Mouse (Mus musculus): Measurements from ENCODE around the gene Yme1l1. TPM values are rescaled to one million over a fixed set of nuclear protein-coding genes. Genes with fewer than 3 reads are reported as not detected.

The Yme1l1 gene
- polyA plus RNA-seq, 1 experiment = 0.35 TPM

- H3K27me3 ChIP-seq (ENCODE audit: control insufficient read depth) = no peaks in the 10 kb centered on the region
- H3K4me3 ChIP-seq (replicated peaks) = no peak overlapping the region
- H3K36me3 ChIP-seq (ENCODE audit: control insufficient read depth) = no peaks in the 10 kb centered on the region
- H3K9me3 ChIP-seq (ENCODE audit: control insufficient read depth, low read length) = no peaks in the 10 kb centered on the region
- TF ChIP-seq TAL1 (IDR thresholded peaks at IDR 0.05; ENCODE audit: low read length) (no peak), GATA1 (IDR thresholded peaks at IDR 0.05; ENCODE audit: low read length) (no peak)
- no peaks in the 10 kb centered on the region for H3K4me1 ChIP-seq (ENCODE audit: control insufficient read depth)
Measured at GRCm38 (mm10) chr2:23213661-23214060, 57.5 kb downstream of the Yme1l1 start.

GRCm38 (mm10) chr2:23225199-23225598 lies 69.0 kb downstream of the Yme1l1 start:
- H3K27me3 ChIP-seq (ENCODE audit: control insufficient read depth) = no peaks in the 10 kb centered on the region
- H3K4me3 ChIP-seq (replicated peaks) = no peak overlapping the region
- TF ChIP-seq TAL1 (IDR thresholded peaks at IDR 0.05; ENCODE audit: low read length) = no peak
- TF ChIP-seq GATA1 (IDR thresholded peaks at IDR 0.05; ENCODE audit: low read length) = no peak
- no peaks in the 10 kb centered on the region for H3K4me1 ChIP-seq (ENCODE audit: control insufficient read depth)
- H3K36me3 ChIP-seq (ENCODE audit: control insufficient read depth) = no peaks in the 10 kb centered on the region
- H3K9me3 ChIP-seq (ENCODE audit: control insufficient read depth, low read length) = no peaks in the 10 kb centered on the region

- Histone ChIP-seq H3K4me3 (replicated peaks) (no peak overlapping the region), H3K9me3 (ENCODE audit: control insufficient read depth, low read length) (no peaks in the 10 kb centered on the region), H3K36me3 (ENCODE audit: control insufficient read depth) (no peaks in the 10 kb centered on the region), H3K4me1 (ENCODE audit: control insufficient read depth) (no peaks in the 10 kb centered on the region), H3K27me3 (ENCODE audit: control insufficient read depth) (peaks cover 17% of the 10 kb centered on the region)
- TF ChIP-seq TAL1 (IDR thresholded peaks at IDR 0.05; ENCODE audit: low read length) (no peak), GATA1 (IDR thresholded peaks at IDR 0.05; ENCODE audit: low read length) (no peak)
Measured at GRCm38 (mm10) chr2:23228463-23228862, 72.3 kb downstream of the Yme1l1 start.

GRCm38 (mm10) chr2:23234065-23234773 lies 78.0 kb downstream of the Yme1l1 start:
- no peaks in the 10 kb centered on the region for H3K36me3 ChIP-seq (ENCODE audit: control insufficient read depth)
- TF ChIP-seq TAL1 (IDR thresholded peaks at IDR 0.05; ENCODE audit: low read length) (no peak), GATA1 (IDR thresholded peaks at IDR 0.05; ENCODE audit: low read length) (no peak)
- H3K9me3 ChIP-seq (ENCODE audit: control insufficient read depth, low read length) = no peaks in the 10 kb centered on the region
- peaks cover 47% of the 10 kb centered on the region for H3K27me3 ChIP-seq (ENCODE audit: control insufficient read depth)
- H3K4me3 ChIP-seq (replicated peaks) = no peak overlapping the region
- H3K4me1 ChIP-seq (ENCODE audit: control insufficient read depth) = no peaks in the 10 kb centered on the region

Other genes with a start within 250 kb of the Yme1l1 start
- gene Abi1, start 116.1 kb upstream of the Yme1l1 start, polyA plus RNA-seq (2012) = 2.4 and 2.7 TPM in 2 replicates
- 0.71 and 0.76 TPM in 2 replicates for gene Acbd5, start 88.2 kb upstream of the Yme1l1 start, polyA plus RNA-seq (2012)
- gene Mastl, start 345 bp upstream of the Yme1l1 start, polyA plus RNA-seq (2012) = 0.13 and 0.34 TPM in 2 replicates
- gene 4931423N10Rik, start 51.1 kb downstream of the Yme1l1 start, polyA plus RNA-seq (2012) = not detected in 2 replicates
- not detected in 2 replicates for gene Nxph2, start 164.9 kb downstream of the Yme1l1 start, polyA plus RNA-seq (2012)

Measured in erythroblast, embryonic 14.5 days (primary cell).